Mouse (Mus musculus) neural tube, embryonic 12.5 days (tissue): Measurements from ENCODE around the gene Epb41l5. TPM values are rescaled to one million over a fixed set of nuclear protein-coding genes. Genes with fewer than 3 reads are reported as not detected.

Source experiments
- ATAC-seq: fragments of 200-750 bp; cut with Nextera tagmentation; 2 replicates; pipeline ENCODE4 v1.8.0; 2017; ENCODE audit warnings: low read depth, mild to moderate bottlenecking, moderate TSS enrichment, moderate library complexity; ENCODE audit not compliant: low FRiP score
- H3K27ac ChIP-seq: fragments of 300-500 bp; sonication (generic); 2 replicates; pipeline ENCODE4 v1.5.1; 2016
- H3K27me3 ChIP-seq: fragments of 300-500 bp; sonication (generic); replicated peaks from 2 replicates; pipeline ENCODE4 v1.6.1; 2016; ENCODE audit warnings: mild to moderate bottlenecking
- H3K36me3 ChIP-seq: fragments of 300-500 bp; sonication (generic); 2 replicates; pipeline ENCODE4 v1.6.1; 2016; ENCODE audit warnings: mild to moderate bottlenecking
- H3K4me1 ChIP-seq: fragments of 300-500 bp; sonication (generic); 2 replicates; pipeline ENCODE4 v1.6.1; 2016
- H3K4me2 ChIP-seq: fragments of 300-500 bp; sonication (generic); replicated peaks from 2 replicates; pipeline ENCODE4 v1.6.1; 2016; ENCODE audit warnings: mild to moderate bottlenecking
- H3K4me3 ChIP-seq: fragments of 300-500 bp; sonication (generic); 2 replicates; pipeline ENCODE4 v1.5.1; 2016
- H3K9ac ChIP-seq: fragments of 300-500 bp; sonication (generic); 2 replicates; pipeline ENCODE4 v1.6.1; 2016; ENCODE audit warnings: mild to moderate bottlenecking
- H3K9me3 ChIP-seq: fragments of 300-500 bp; sonication (generic); 2 replicates; pipeline ENCODE4 v1.6.1; 2016; ENCODE audit warnings: mild to moderate bottlenecking
- WGBS: fragments of 180-500 bp; shearing (Covaris S2); methylation state at CpG from one replicate; pipeline ENCODE4 v1.1.7; 2016; 5-methylcytosine and 5-hydroxymethylcytosine counted together
- polyA plus RNA-seq: library from polyadenylated mRNA; unstranded; fragments of >200 nt; fragmentation: Nextera tagmentation; extraction: Ambion mirVana; gene quantifications from 2 replicates; pipeline ENCODE4 v1.2.1, GENCODE M21; 2016

Gene Epb41l5
- polyA plus RNA-seq, 1 experiment from 2014 or later: 23.8 TPM

DNA sequence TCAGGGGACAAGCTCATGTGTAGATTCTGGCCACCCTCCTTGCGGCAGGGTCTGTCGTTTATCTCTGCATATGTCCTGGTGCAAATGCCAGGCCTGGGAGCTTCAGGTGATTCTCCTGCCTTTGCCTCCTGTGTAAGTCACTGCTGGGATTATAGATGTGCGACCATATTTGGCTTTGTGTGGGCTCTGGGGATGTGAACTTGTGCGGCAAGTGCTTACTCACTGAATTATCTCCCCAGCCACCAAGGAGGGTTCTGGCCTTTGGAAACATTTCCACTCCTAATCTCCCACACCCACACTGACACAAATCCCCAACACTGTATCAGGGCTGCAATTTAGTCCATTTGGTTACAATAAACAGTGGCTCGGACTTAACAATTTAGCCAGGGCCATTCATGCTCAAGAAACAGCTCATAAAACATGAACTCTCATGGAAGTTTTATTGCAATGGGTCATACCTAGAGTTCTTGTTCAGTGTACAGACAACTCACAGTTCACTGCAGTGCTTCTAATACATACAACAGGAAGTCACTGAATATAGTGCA lies 104.1 kb downstream of the Epb41l5 start:
- Histone ChIP-seq H3K9ac (no peak overlapping the region), H3K9me3 (no peaks in the 10 kb centered on the region), H3K4me1 (no peaks in the 10 kb centered on the region), H3K27ac (no peak overlapping the region), H3K4me3 (no peak overlapping the region), H3K4me2 (no peak overlapping the region), H3K36me3 (peaks cover 25% of the 10 kb centered on the region), H3K27me3 (no peaks in the 10 kb centered on the region)
- ATAC-seq: no peak
- 90% methylated on average over 5 of the region's 5 CpGs for WGBS

DNA sequence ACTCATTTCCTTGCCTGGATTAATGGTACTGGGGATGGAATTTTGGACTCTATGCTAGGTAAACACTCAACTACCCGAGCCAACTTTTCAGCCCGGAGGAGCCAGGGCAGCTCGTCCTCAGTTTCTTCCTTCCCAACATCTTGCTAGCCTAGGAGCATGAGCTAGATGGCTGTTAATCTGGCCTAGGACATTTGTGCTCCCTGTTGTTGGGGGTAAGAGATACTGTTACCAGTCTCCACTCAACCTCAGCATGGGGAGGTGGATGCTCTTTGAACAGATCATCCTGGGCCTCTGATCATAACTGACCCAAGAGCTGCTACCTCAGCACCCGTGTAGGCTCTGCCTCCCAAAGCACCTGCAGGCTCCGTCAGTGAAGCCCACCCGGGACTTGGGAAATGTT lies 105.5 kb downstream of the Epb41l5 start:
- Histone ChIP-seq H3K27ac (no peak overlapping the region), H3K4me3 (no peak overlapping the region), H3K36me3 (peaks cover 21% of the 10 kb centered on the region), H3K27me3 (no peaks in the 10 kb centered on the region), H3K9ac (no peak overlapping the region), H3K9me3 (no peaks in the 10 kb centered on the region), H3K4me1 (no peaks in the 10 kb centered on the region), H3K4me2 (no peak overlapping the region)
- WGBS: 92% methylated on average over 6 of the region's 6 CpGs
- no peak for ATAC-seq

DNA sequence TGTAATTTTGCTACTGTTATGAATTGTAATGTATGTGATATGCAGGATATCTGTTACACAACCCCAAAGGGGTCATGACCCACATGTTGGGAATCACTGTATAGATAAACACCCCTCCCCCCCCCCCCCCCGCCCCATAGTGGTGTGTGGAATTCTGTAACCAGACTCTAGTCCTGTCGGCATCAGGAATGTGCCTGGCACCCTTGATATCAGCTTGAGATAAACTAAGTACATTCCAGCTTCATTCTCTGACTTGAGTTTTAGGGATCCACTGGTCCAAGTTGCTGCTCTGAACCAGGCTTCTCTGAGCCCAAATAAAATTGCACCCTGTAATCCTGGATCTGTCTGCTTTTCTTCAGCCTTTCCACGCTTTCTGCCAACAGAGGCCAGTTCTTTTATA lies 107.2 kb downstream of the Epb41l5 start:
- Histone ChIP-seq H3K36me3 (peaks cover 13% of the 10 kb centered on the region), H3K27me3 (no peaks in the 10 kb centered on the region), H3K4me1 (no peaks in the 10 kb centered on the region), H3K27ac (no peak overlapping the region), H3K4me3 (no peak overlapping the region), H3K9ac (no peak overlapping the region), H3K9me3 (no peaks in the 10 kb centered on the region), H3K4me2 (no peak overlapping the region)
- ATAC-seq: no peak
- WGBS: 95% methylated on average over 2 of the region's 3 CpGs

DNA sequence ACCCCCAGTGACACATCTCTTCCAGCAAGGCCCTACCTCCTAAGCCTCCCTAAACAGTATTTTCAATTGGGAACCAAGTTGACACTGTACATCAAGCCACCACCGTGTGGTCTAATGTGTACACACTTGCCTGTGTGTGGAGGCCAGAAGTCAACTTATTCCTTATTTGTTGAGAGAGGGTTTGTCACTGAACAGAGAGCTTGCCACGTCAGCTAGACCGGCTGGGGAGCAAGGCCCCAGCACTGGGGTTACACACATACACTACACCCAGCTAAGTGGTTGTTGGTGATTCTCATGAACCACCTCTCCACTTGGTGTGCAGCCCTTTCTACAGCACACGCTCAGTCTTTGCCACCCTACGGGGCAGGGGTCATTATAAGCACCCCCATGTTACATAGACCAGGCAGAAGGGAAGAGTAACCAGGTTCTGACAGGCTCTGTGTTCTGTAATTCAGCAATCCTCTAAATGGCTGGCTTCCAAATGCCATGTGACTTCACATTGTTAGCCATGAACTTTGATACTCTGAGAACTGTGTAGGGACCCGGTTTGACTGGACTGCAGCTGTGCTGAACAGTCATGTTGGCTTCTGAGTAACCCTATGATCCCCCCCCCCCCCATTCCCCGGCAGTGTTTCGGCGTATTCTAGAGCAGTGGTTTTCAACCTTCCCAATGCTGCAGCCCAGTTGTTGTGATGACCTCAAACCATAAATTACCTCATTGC lies 107.8 kb downstream of the Epb41l5 start:
- H3K27me3 ChIP-seq: no peaks in the 10 kb centered on the region
- H3K9ac ChIP-seq: no peak overlapping the region
- no peaks in the 10 kb centered on the region for H3K4me1 ChIP-seq
- H3K9me3 ChIP-seq: no peaks in the 10 kb centered on the region
- no peak overlapping the region for H3K4me3 ChIP-seq
- H3K4me2 ChIP-seq: no peak overlapping the region
- 89% methylated on average over 9 of the region's 9 CpGs for WGBS
- peaks cover 13% of the 10 kb centered on the region; the same call in 1 of the 2 replicates for H3K36me3 ChIP-seq
- no peak overlapping the region for H3K27ac ChIP-seq
- ATAC-seq: no peak

GRCm38 (mm10) chr1:119539252-119539651 lies 109.5 kb downstream of the Epb41l5 start:
- no peak overlapping the region for H3K9ac ChIP-seq
- no peaks in the 10 kb centered on the region for H3K27me3 ChIP-seq
- no peak for ATAC-seq
- WGBS: 84% methylated on average over 2 of the region's 2 CpGs
- no peaks in the 10 kb centered on the region for H3K4me1 ChIP-seq
- H3K4me2 ChIP-seq: no peak overlapping the region
- H3K9me3 ChIP-seq: no peaks in the 10 kb centered on the region
- no peak overlapping the region for H3K4me3 ChIP-seq
- no peak overlapping the region for H3K27ac ChIP-seq
- H3K36me3 ChIP-seq: peaks cover 13% of the 10 kb centered on the region; the same call in 1 of the 2 replicates

DNA sequence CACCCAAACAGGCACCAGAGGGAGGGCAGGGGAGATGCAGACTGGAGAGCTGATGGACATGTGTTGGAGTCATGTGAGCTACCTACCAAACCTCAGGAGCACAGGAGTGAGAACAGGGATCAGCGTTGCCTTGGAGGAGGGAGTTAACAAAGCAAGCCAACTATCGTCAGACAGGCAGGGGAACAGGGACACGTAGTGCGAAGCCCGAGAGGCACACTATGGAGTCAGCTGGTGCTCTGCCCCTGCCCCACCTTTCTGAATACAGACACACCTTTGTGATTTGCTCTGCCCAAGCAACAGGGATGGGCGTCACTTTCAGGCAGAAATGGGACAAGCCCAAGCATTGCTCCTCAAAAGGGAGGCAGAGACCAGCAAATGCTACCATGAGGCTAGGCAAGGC lies 111.1 kb downstream of the Epb41l5 start:
- H3K27me3 ChIP-seq: no peaks in the 10 kb centered on the region
- no peaks in the 10 kb centered on the region for H3K9me3 ChIP-seq
- H3K4me2 ChIP-seq: no peak overlapping the region
- no peak overlapping the region for H3K4me3 ChIP-seq
- no peak overlapping the region for H3K9ac ChIP-seq
- H3K4me1 ChIP-seq: no peaks in the 10 kb centered on the region
- 0 out of 2 replicates have a peak, but pooled peaks cover 3% of the 10 kb centered on the region for H3K36me3 ChIP-seq
- no peak overlapping the region for H3K27ac ChIP-seq
- ATAC-seq: no peak
- 93% methylated on average over 6 of the region's 6 CpGs for WGBS

- Histone ChIP-seq H3K4me2 (no peak overlapping the region), H3K9me3 (no peaks in the 10 kb centered on the region), H3K9ac (no peak overlapping the region), H3K4me3 (no peak overlapping the region), H3K27ac (no peak overlapping the region), H3K4me1 (no peaks in the 10 kb centered on the region), H3K36me3 (no peaks in the 10 kb centered on the region), H3K27me3 (no peaks in the 10 kb centered on the region)
- no peak for ATAC-seq
- WGBS: 89% methylated on average over 2 of the region's 2 CpGs
These were observed 112.7 kb downstream of the Epb41l5 start for GRCm38 (mm10) chr1:119536122-119536521.

GRCm38 (mm10) chr1:119534341-119534740 lies 114.5 kb downstream of the Epb41l5 start:
- Histone ChIP-seq H3K9ac (no peak overlapping the region), H3K9me3 (no peaks in the 10 kb centered on the region), H3K4me2 (no peak overlapping the region), H3K27me3 (no peaks in the 10 kb centered on the region), H3K36me3 (no peaks in the 10 kb centered on the region; the same call in 1 of the 2 replicates), H3K27ac (no peak overlapping the region), H3K4me1 (no peaks in the 10 kb centered on the region), H3K4me3 (no peak overlapping the region)
- WGBS: 95% methylated on average over 5 of the region's 5 CpGs
- no peak for ATAC-seq

GRCm38 (mm10) chr1:119533093-119533805 lies 115.6 kb downstream of the Epb41l5 start:
- WGBS: 88% methylated on average over 18 of the region's 18 CpGs
- peak; percentile 55; the same call in 1 of the 2 replicates for ATAC-seq
- H3K27me3 ChIP-seq: no peaks in the 10 kb centered on the region
- H3K4me3 ChIP-seq: no peak overlapping the region
- no peaks in the 10 kb centered on the region for H3K4me1 ChIP-seq
- H3K9ac ChIP-seq: no peak overlapping the region
- H3K36me3 ChIP-seq: peaks cover 10% of the 10 kb centered on the region
- H3K9me3 ChIP-seq: peaks cover 2% of the 10 kb centered on the region; the same call in 1 of the 2 replicates
- no peak overlapping the region for H3K4me2 ChIP-seq
- no peak overlapping the region for H3K27ac ChIP-seq

- no peak; the same call in 1 of the 2 replicates for ATAC-seq
- no peak overlapping the region for H3K9ac ChIP-seq
- WGBS: 97% methylated on average over 6 of the region's 6 CpGs
- peaks cover 4% of the 10 kb centered on the region; the same call in 1 of the 2 replicates for H3K9me3 ChIP-seq
- H3K27me3 ChIP-seq: no peaks in the 10 kb centered on the region
- H3K4me3 ChIP-seq: no peak overlapping the region
- H3K27ac ChIP-seq: no peak overlapping the region
- H3K4me2 ChIP-seq: no peak overlapping the region
- peaks cover 19% of the 10 kb centered on the region for H3K36me3 ChIP-seq
- H3K4me1 ChIP-seq: no peaks in the 10 kb centered on the region
These were observed 116.6 kb downstream of the Epb41l5 start for GRCm38 (mm10) chr1:119532165-119532564.

DNA sequence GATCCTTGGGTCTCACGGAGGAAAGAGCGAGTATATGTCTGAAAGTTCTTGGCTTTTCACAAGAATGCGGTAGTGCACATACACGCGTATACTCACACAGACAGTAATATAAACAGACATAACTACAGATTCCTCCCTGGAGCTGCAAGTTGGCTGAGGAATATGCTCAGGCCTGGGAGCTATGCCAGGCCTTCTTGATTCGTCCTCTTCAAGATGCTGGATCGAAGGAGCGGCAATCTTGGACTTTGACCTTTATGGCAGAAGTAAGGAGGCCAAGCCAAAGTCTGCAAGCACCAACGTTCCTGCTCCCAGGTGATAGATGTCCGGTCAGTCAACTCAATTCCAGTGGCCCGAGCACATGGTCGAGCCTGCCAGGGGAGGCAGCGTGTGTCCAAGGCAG lies 117.9 kb downstream of the Epb41l5 start:
- H3K4me3 ChIP-seq: no peak overlapping the region
- no peak for ATAC-seq
- whole genome bisulfite sequencing: 94% methylated on average over 13 of the region's 13 CpGs
- no peak overlapping the region for H3K9ac ChIP-seq
- H3K9me3 ChIP-seq: peaks cover 9% of the 10 kb centered on the region; the same call in 1 of the 2 replicates
- no peaks in the 10 kb centered on the region for H3K27me3 ChIP-seq
- H3K4me1 ChIP-seq: peaks cover 8% of the 10 kb centered on the region
- no peak overlapping the region for H3K27ac ChIP-seq
- H3K4me2 ChIP-seq: no peak overlapping the region
- peaks cover 24% of the 10 kb centered on the region for H3K36me3 ChIP-seq
